Mouse (Mus musculus) 3134 (cell line): ENCODE measurements around the gene Gm17364.
"Not testable (repeated sequence)": the region's sequence is repeated elsewhere in the genome, so short reads cannot be mapped to it uniquely, and the experiment has no call there.

ENCODE experiments used
- DNase-seq: peaks from one replicate; pipeline ENCODE4 v3.0.0-alpha.2; 2011; ENCODE audit warnings: low spot score; ENCODE audit not compliant: insufficient read length; ENCODE audit errors: extremely low read depth

The Gm17364 gene

DNA sequence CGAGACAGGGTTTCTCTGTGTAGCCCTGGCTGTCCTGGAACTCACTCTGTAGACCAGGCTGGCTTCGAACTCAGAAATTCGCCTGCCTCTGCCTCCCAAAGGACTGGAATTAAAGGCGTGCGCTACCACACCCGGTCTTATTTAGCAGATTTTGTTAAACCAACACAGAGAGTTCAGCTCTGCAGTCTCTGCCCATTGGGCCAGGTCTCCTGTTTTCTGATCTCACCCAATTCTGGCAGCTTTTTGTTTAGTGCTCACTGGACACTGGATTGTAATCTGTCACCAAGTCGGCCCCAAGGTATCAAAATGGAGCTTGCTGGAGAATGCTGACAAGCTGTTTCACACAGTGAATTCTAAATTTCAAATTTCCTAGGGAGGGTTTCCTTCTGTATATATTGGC is 21.0 kb downstream of the Gm17364 start:
- DNase-seq = no peak

- no peak for DNase-seq
Observed at GRCm38 (mm10) chr13:41252141-41252540, 21.6 kb downstream of the Gm17364 start.

DNA sequence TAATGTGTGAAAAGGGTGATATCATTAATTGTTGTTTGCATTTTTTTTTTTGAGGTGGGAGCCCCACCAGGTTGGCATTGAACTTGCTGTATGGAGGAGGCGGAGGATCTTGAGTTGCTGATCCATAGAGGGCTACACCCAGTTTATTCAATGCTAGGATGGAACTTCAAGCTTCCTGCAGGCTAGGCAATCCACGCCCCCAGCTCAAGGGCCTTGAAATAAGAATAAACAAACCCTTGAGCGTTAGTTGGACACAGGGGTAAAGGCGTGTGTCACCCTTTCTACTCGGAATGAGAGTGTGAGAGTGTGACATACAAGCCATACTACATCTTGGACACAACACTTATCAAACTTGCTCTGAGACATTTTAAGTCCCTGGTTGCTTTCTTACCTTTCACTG is 22.1 kb downstream of the Gm17364 start:
- DNase-seq = no peak

DNA sequence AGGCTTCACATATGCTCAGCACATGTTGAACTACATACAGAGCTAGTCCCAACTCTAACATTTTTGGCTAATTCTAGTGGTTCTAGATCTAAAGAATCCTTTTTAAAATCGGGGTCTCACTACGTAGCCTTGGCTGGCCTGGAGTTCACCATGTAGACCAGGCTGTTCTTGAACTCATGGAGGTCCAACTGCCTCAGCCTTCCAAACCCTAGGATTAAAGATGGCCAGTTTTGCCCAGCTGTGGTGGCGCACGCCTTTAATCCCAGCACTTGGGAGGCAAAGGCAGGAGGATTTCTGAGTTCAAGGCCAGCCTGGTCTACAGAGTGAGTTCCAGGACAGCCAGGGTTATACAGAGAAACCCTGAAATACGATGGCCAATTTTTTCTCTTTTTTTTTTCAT is 22.5 kb downstream of the Gm17364 start:
- not testable (repeated sequence) for DNase-seq

DNA sequence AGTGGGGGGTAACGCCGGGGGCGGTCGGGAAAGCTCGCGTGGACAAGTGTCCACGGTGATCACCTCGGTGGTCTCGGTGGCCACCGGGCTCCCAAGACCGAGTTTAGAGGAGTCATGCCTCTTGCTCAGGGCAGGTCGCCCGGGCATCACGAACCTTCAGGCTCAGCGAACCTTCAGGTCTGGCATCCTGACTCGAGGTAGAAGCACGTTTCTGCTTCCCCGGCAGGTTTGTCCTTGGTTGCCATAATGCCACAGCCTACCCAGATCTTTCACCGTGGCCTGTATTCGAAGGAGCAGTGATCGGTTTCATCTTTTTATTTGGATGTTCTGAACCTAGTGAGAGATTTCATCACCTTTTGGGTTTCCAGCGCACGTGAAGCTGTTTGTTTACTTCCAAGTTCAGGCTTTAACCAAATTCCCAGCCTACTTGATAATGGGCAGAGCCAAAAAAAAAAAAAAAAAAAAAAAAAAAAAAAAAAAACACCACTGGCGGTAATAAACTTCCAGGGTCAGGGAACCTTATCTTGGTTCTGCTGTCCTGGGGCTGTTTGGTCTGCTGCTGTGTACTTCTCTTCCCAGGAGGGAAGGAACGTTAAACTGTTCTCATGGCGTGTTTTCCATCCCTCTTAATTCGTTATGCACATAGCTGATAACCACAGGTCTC is 23.3 kb downstream of the Gm17364 start:
- no peak for DNase-seq

GRCm38 (mm10) chr13:41249538-41250317 is 24.0 kb downstream of the Gm17364 start, which contains the start of gene Smim13:
Gene Smim13 (plus strand): TSS chr13:41249844.
- peak; percentile 97 for DNase-seq

- DNase-seq = no peak
Observed at GRCm38 (mm10) chr13:41248751-41249520, 24.8 kb downstream of the Gm17364 start.

DNA sequence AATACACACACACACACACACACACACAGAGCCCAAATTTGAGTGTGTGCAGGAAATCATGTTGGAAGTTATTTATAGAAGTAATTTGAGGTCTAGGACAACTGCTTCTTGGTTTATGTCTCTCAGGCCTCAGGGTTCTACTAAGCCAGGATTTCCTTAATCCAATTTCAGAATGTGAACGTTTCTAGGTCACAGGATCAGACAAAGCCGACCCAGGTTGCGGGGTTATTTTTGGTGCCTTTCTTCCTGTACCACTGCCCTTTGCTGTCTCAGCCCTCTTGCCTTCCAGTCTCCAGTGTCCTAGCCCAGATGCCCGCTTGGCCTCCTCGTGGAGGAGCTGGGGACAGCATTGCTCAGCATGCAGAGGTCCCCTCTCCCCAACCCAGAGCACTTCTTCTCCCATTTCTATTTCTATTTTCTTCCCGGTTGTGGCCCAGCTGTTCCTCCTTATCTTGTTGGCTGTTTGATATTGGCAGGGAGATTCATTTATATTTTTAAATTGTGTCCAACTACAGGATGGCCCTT is 29.4 kb downstream of the Gm17364 start:
- DNase-seq = no peak

DNA sequence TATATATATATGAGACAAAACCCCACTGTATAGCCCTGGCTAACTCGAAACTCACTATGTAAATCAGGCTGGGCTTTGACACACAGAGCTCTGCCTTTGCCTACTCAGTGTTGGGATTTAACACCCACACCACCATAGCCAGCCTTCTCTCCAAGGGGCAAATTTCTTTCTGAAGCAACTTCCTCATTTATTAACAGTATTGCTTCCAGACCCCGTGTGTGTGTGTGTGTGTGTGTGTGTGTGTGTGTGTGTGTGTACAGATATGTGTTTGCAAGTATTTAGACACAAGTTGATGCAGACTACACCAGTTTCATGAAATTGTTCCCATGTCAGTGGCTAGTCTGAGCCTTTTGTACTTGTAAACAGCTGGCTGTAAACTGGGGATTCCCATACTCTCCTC is 32.2 kb downstream of the Gm17364 start:
- no peak for DNase-seq

GRCm38 (mm10) chr13:41238805-41239130 is 35.0 kb downstream of the Gm17364 start:
- DNase-seq = no peak

DNA sequence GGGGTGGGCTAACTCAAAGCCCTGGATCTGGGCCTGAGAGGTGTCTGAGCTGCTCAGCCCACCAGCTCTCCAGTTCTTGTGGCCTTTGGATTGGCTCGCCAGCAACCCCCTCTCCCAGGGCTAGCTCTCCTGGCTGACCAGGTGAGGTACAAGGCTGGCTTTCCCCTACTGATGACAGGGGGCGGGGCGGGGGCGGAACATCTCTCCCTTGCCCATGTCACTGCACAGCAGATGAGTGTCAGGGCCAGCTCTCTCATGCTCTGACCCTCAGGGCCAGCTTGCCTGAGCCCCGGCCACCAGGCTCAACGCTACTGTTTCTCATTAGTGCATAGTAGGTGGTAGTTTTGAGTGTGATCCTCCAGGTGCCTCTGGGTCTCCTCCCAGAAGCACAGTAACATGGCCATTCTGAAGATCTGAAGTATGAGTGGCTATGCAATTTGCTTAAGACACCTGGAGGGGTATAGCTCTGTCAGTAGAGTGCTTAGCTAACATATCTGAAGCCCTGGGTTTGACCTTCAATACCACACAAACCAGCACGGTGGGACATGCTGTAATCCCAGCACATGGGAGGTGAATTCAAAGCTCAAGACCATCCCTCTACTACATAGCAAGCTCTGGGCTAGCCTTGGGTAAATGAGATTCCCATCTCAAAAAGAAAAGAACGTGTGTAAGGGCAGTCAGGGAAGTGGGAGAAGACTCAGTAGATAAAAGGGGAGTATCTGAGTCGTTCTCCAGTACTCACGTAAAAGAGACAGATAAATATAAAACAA is 35.6 kb downstream of the Gm17364 start:
- DNase-seq = no peak

GRCm38 (mm10) chr13:41235845-41236741 is 37.7 kb downstream of the Gm17364 start:
- no peak for DNase-seq

GRCm38 (mm10) chr13:41235181-41235580 is 38.6 kb downstream of the Gm17364 start:
- no peak for DNase-seq

DNA sequence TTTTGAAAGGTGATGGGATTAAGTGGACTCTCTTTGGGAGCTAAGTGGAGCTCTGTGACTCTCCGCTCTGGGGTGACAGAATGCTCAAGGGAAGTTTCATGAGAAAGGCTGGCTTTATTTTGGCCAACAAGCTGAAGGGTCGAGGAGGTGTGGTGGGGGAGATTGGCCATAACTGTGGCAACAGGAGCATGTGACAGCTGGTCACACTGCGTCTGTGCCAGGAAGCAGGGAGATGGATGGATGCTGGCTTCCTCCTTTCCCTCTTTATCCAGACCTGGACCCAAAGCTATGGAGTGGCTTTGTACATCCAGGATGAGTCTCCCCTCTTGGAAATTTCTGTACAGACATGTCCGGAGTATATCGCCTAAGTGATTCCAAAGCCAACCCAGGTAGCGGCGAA is 40.5 kb downstream of the Gm17364 start:
- DNase-seq = no peak

DNA sequence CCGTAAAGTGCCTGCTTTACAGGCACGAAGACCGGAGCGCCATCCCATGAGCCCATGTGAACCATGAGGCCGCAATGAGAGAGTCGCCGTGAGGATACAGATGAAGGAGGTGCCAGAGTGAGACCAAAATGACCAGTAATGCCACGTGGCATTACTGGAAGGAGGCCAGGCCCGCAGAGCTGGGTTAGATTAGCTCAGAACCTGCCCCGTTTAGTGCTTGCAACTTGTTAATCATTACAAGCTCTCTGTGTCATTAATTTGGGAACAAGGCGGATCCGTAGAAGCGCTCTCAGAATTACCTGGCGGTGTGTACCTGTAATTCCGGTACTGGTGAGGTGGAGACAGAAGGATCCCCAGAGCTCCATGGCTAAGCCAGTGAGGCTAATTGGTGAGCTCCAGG is 41.6 kb downstream of the Gm17364 start:
- no peak for DNase-seq

- no peak for DNase-seq
Observed at GRCm38 (mm10) chr13:41231389-41231983, 42.3 kb downstream of the Gm17364 start.

GRCm38 (mm10) chr13:41230256-41230655 is 43.5 kb downstream of the Gm17364 start:
- no peak for DNase-seq

- DNase-seq = no peak
Observed at GRCm38 (mm10) chr13:41228060-41228459, 45.7 kb downstream of the Gm17364 start.

GRCm38 (mm10) chr13:41226513-41226912 is 47.3 kb downstream of the Gm17364 start:
- no peak for DNase-seq
